Mouse (Mus musculus): ENCODE measurements around the gene Catsperd. TPM values are rescaled to one million over a fixed set of nuclear protein-coding genes. Genes with fewer than 3 reads are reported as not detected.

Gene Catsperd
- polyA plus RNA-seq, 1 experiment from 2014 or later: 1.6 TPM

GRCm38 (mm10) chr17:56708692-56709091, 80.7 kb downstream of the Catsperd start:
- Histone ChIP-seq H3K27ac (replicated peaks; ENCODE audit: low read depth, low read length) (no peak overlapping the region), H3K4me2 (ENCODE audit: low read length) (no peak overlapping the region), H3K9ac (replicated peaks; ENCODE audit: low read length) (no peak overlapping the region), H3K36me3 (ENCODE audit: control insufficient read depth, insufficient read depth, low read length) (peaks cover 91% of the 10 kb centered on the region), H3K4me3 (replicated peaks; ENCODE audit: low read depth, low read length) (no peak overlapping the region), H3K9me3 (ENCODE audit: control insufficient read depth, low read length) (no peaks in the 10 kb centered on the region), H3K27me3 (ENCODE audit: control insufficient read depth, insufficient read depth, low read length) (no peaks in the 10 kb centered on the region), H3K4me1 (ENCODE audit: control insufficient read depth, insufficient read depth, low read length) (no peaks in the 10 kb centered on the region)
- ATAC-seq (ENCODE audit: low FRiP score, low TSS enrichment) (no peak), DNase-seq (no peak)
- 83% methylated on average over 4 of the region's 4 CpGs for WGBS

- Histone ChIP-seq H3K27ac (replicated peaks; ENCODE audit: low read depth, low read length) (no peak overlapping the region), H3K4me2 (ENCODE audit: low read length) (no peak overlapping the region), H3K27me3 (ENCODE audit: control insufficient read depth, insufficient read depth, low read length) (no peaks in the 10 kb centered on the region), H3K36me3 (ENCODE audit: control insufficient read depth, insufficient read depth, low read length) (peaks cover 81% of the 10 kb centered on the region), H3K9me3 (ENCODE audit: control insufficient read depth, low read length) (no peaks in the 10 kb centered on the region), H3K4me3 (replicated peaks; ENCODE audit: low read depth, low read length) (no peak overlapping the region), H3K4me1 (ENCODE audit: control insufficient read depth, insufficient read depth, low read length) (no peaks in the 10 kb centered on the region), H3K9ac (replicated peaks; ENCODE audit: low read length) (no peak overlapping the region)
- DNase-seq (no peak), ATAC-seq (ENCODE audit: low FRiP score, low TSS enrichment) (no peak)
- WGBS: 92% methylated on average over 3 of the region's 3 CpGs
These were observed 81.8 kb downstream of the Catsperd start for GRCm38 (mm10) chr17:56709708-56710107.

Other genes with a start within 250 kb of the Catsperd start
- gene Ptprs, start 151.7 kb upstream of the Catsperd start, polyA plus RNA-seq (2014; fragmentation: Nextera tagmentation; extraction: Ambion mirVana): 304 and 345 TPM in 2 replicates
- gene Znrf4, start 115.7 kb upstream of the Catsperd start, polyA plus RNA-seq (2014; fragmentation: Nextera tagmentation; extraction: Ambion mirVana): not detected in 2 replicates
- gene Gm20219, start 73.8 kb upstream of the Catsperd start, polyA plus RNA-seq (2014; fragmentation: Nextera tagmentation; extraction: Ambion mirVana): 0.95 and 1.2 TPM in 2 replicates
- gene Safb2, start 43.6 kb upstream of the Catsperd start, polyA plus RNA-seq (2014; fragmentation: Nextera tagmentation; extraction: Ambion mirVana): 43.0 and 51.4 TPM in 2 replicates
- gene Safb, start 43.3 kb upstream of the Catsperd start, polyA plus RNA-seq (2014; fragmentation: Nextera tagmentation; extraction: Ambion mirVana): 79.2 and 89.6 TPM in 2 replicates
- 192 and 195 TPM in 2 replicates for gene 2410015M20Rik, start 18.4 kb upstream of the Catsperd start, polyA plus RNA-seq (2014; fragmentation: Nextera tagmentation; extraction: Ambion mirVana)
- 1,168 and 1,300 TPM in 2 replicates for gene Rpl36, start 14.7 kb upstream of the Catsperd start, polyA plus RNA-seq (2014; fragmentation: Nextera tagmentation; extraction: Ambion mirVana)
- gene Lonp1, start 1.3 kb upstream of the Catsperd start, polyA plus RNA-seq (2014; fragmentation: Nextera tagmentation; extraction: Ambion mirVana): 44.5 and 46.1 TPM in 2 replicates
- 104 and 105 TPM in 2 replicates for gene Ranbp3, start 45.2 kb downstream of the Catsperd start, polyA plus RNA-seq (2014; fragmentation: Nextera tagmentation; extraction: Ambion mirVana)
- gene Ndufa11, start 89.6 kb downstream of the Catsperd start, polyA plus RNA-seq (2014; fragmentation: Nextera tagmentation; extraction: Ambion mirVana): 478 and 643 TPM in 2 replicates
- 17.6 and 18.5 TPM in 2 replicates for gene Vmac, start 89.9 kb downstream of the Catsperd start, polyA plus RNA-seq (2014; fragmentation: Nextera tagmentation; extraction: Ambion mirVana)
- gene Nrtn, start 129.4 kb downstream of the Catsperd start, polyA plus RNA-seq (2014; fragmentation: Nextera tagmentation; extraction: Ambion mirVana): 4.4 and 7.3 TPM in 2 replicates
- 72.8 and 73.7 TPM in 2 replicates for gene Dus3l, start 136.6 kb downstream of the Catsperd start, polyA plus RNA-seq (2014; fragmentation: Nextera tagmentation; extraction: Ambion mirVana)
- 0.63 and 0.78 TPM in 2 replicates for gene Prr22, start 142.1 kb downstream of the Catsperd start, polyA plus RNA-seq (2014; fragmentation: Nextera tagmentation; extraction: Ambion mirVana)
- 2.2 and 4.1 TPM in 2 replicates for gene Rfx2, start 202.9 kb downstream of the Catsperd start, polyA plus RNA-seq (2014; fragmentation: Nextera tagmentation; extraction: Ambion mirVana)
- not detected in 2 replicates for gene Acsbg2, start 246.3 kb downstream of the Catsperd start, polyA plus RNA-seq (2014; fragmentation: Nextera tagmentation; extraction: Ambion mirVana)
- gene 1700061G19Rik, start 247.3 kb downstream of the Catsperd start, polyA plus RNA-seq (2014; fragmentation: Nextera tagmentation; extraction: Ambion mirVana): 0.18 and 0.36 TPM in 2 replicates